Mouse (Mus musculus) embryonic facial prominence, embryonic 13.5 days (tissue): ENCODE data around the gene Gm8281. TPM values are rescaled to one million over a fixed set of nuclear protein-coding genes. Genes with fewer than 3 reads are reported as not detected.
"Not testable (repeated sequence)": the region's sequence is repeated elsewhere in the genome, so short reads cannot be mapped to it uniquely, and the experiment has no call there.

ENCODE experiments used
- ATAC-seq: fragments of 200-750 bp; cut with Nextera tagmentation; 2 replicates; pipeline ENCODE4 v1.8.0; 2017; ENCODE audit warnings: low read depth; ENCODE audit not compliant: insufficient number of reproducible peaks, insufficient read depth, low FRiP score, low TSS enrichment
- H3K27ac ChIP-seq: fragments of 300-500 bp; sonication (generic); 2 replicates; pipeline ENCODE4 v1.5.1; 2015; ENCODE audit warnings: moderate library complexity, mild to moderate bottlenecking, inconsistent platforms
- H3K27me3 ChIP-seq: fragments of 300-500 bp; sonication (generic); 2 replicates; pipeline ENCODE4 v1.6.1; 2015; ENCODE audit warnings: mild to moderate bottlenecking, inconsistent platforms
- H3K36me3 ChIP-seq: fragments of 300-500 bp; sonication (generic); 2 replicates; pipeline ENCODE4 v1.6.1; 2015; ENCODE audit warnings: mild to moderate bottlenecking, inconsistent platforms
- H3K4me1 ChIP-seq: fragments of 300-500 bp; sonication (generic); 2 replicates; pipeline ENCODE4 v1.6.1; 2015; ENCODE audit warnings: inconsistent platforms
- H3K4me2 ChIP-seq: fragments of 300-500 bp; sonication (generic); 2 replicates; pipeline ENCODE4 v1.6.1; 2015; ENCODE audit warnings: moderate library complexity, mild to moderate bottlenecking, inconsistent platforms
- H3K4me3 ChIP-seq: fragments of 300-500 bp; sonication (generic); 2 replicates; pipeline ENCODE4 v1.5.1; 2015; ENCODE audit warnings: mild to moderate bottlenecking, inconsistent platforms
- H3K9ac ChIP-seq: fragments of 300-500 bp; sonication (generic); 2 replicates; pipeline ENCODE4 v1.6.1; 2015; ENCODE audit warnings: mild to moderate bottlenecking, inconsistent platforms
- H3K9me3 ChIP-seq: fragments of 300-500 bp; sonication (generic); 2 replicates; pipeline ENCODE4 v1.6.1; 2016; ENCODE audit warnings: inconsistent platforms
- WGBS: fragments of 180-500 bp; shearing (Covaris S2); methylation state at CpG from one replicate; pipeline ENCODE4 v1.1.7; 2015; ENCODE audit warnings: mixed read lengths; 5-methylcytosine and 5-hydroxymethylcytosine counted together
- polyA plus RNA-seq: library from polyadenylated mRNA; unstranded; fragments of >200 nt; fragmentation: Nextera tagmentation; extraction: Ambion mirVana; gene quantifications from 2 replicates; pipeline ENCODE4 v1.2.1, GENCODE M21; 2015

Gm8281 gene
- 1.0 and 1.3 TPM in 2 replicates for polyA plus RNA-seq

- H3K36me3 ChIP-seq, ATAC-seq, H3K27me3 ChIP-seq, H3K9me3 ChIP-seq, H3K4me1 ChIP-seq, H3K27ac ChIP-seq: not testable (repeated sequence)
- peak within 1 kb of the TSS; percentile 46 for H3K4me3 ChIP-seq
- peak within 1 kb of the TSS; percentile 72 for H3K4me2 ChIP-seq
- peak within 1 kb of the TSS; percentile 55; the same call in 1 of the 2 replicates for H3K9ac ChIP-seq
- 3% methylated on average over 31 of the region's 63 CpGs for WGBS
These were observed at the start of gene Gm8281 for GRCm38 (mm10) chr14:5070611-5071490. Gene Gm8281 (plus strand): TSS chr14:5071040.

- not testable (repeated sequence) for H3K4me3 ChIP-seq, H3K36me3 ChIP-seq, H3K4me1 ChIP-seq, ATAC-seq, H3K4me2 ChIP-seq, H3K27me3 ChIP-seq, H3K9ac ChIP-seq, H3K27ac ChIP-seq, H3K9me3 ChIP-seq
- no CpG with 5 or more reads among the region's 3 CpGs for WGBS
These were observed 20.5 kb upstream of the Gm8281 start, which contains the start of gene 4930555G01Rik for GRCm38 (mm10) chr14:5050329-5050728. Gene 4930555G01Rik (plus strand): TSS chr14:5050629.

DNA sequence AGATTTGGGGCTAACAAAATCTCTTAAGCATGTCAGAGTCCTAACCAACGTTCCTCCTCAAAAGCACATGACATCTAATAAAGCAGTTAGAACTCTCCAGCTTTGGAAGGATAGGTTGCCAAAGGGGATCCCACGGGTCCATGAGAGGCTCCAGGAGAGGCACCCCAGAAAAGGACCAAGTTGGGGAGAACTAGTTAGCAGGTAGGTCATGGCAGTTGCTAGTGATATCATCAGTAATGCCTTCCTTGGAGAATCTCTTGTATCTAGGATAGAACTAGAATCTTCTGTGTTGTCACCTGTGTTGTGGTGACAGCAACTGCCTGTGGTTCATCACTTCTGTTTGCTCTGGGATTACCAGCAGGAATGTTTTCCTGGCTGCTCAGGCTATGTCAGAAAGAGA, 60.4 kb downstream of the Gm8281 start, which contains the start of gene Gm8279:
TSS of gene Gm8279 (plus strand) at position 301 of the 400 bp plus-strand sequence.
- not testable (repeated sequence) for H3K4me1 ChIP-seq, H3K4me2 ChIP-seq, H3K4me3 ChIP-seq, H3K27me3 ChIP-seq, H3K36me3 ChIP-seq, H3K27ac ChIP-seq, ATAC-seq, H3K9ac ChIP-seq, H3K9me3 ChIP-seq
- WGBS, result 80% methylated on average over 2 of the region's 2 CpGs

Other genes with a start within 250 kb of the Gm8281 start
- gene Gm3269, start 232.9 kb upstream of the Gm8281 start, polyA plus RNA-seq, result not detected in 2 replicates
- 0.59 TPM in 2 replicates for gene Gm3264, start 215.5 kb upstream of the Gm8281 start, polyA plus RNA-seq
- not detected in 2 replicates for gene Gm3278, start 178.6 kb upstream of the Gm8281 start, polyA plus RNA-seq
- not detected in 2 replicates for gene Gm8297, start 87.1 kb upstream of the Gm8281 start, polyA plus RNA-seq
- 0.52 TPM in 1 of 2 replicates, not detected in the other for gene Gm3298, start 55.1 kb upstream of the Gm8281 start, polyA plus RNA-seq
- not detected in 2 replicates for gene 4930555G01Rik, start 20.4 kb upstream of the Gm8281 start, polyA plus RNA-seq
- not detected in 2 replicates for gene Gm8279, start 60.5 kb downstream of the Gm8281 start, polyA plus RNA-seq
- not detected in 2 replicates for gene Gm3317, start 93.5 kb downstream of the Gm8281 start, polyA plus RNA-seq
- not detected in 2 replicates for gene Gm8271, start 114.8 kb downstream of the Gm8281 start, polyA plus RNA-seq
- not detected in 2 replicates for gene Gm3526, start 189.5 kb downstream of the Gm8281 start, polyA plus RNA-seq